Mouse (Mus musculus) neural tube, embryonic 15.5 days (tissue): ENCODE measurements around the gene Spata31d1b. TPM values are rescaled to one million over a fixed set of nuclear protein-coding genes. Genes with fewer than 3 reads are reported as not detected.

Experiments used
- ATAC-seq: fragments of 200-750 bp; cut with Nextera tagmentation; 2 replicates; pipeline ENCODE4 v1.8.0; 2017; ENCODE audit warnings: mild to moderate bottlenecking, moderate TSS enrichment, moderate library complexity; ENCODE audit not compliant: low FRiP score
- H3K27ac ChIP-seq: fragments of 300-500 bp; sonication (generic); replicated peaks from 2 replicates; pipeline ENCODE4 v1.5.1; 2015; ENCODE audit warnings: mild to moderate bottlenecking, inconsistent platforms
- H3K27me3 ChIP-seq: fragments of 300-500 bp; sonication (generic); replicated peaks from 2 replicates; pipeline ENCODE4 v1.6.1; 2015; ENCODE audit warnings: inconsistent platforms
- H3K36me3 ChIP-seq: fragments of 300-500 bp; sonication (generic); 2 replicates; pipeline ENCODE4 v1.6.1; 2015; ENCODE audit warnings: inconsistent platforms
- H3K4me1 ChIP-seq: fragments of 300-500 bp; sonication (generic); 2 replicates; pipeline ENCODE4 v1.6.1; 2015; ENCODE audit warnings: inconsistent platforms
- H3K4me2 ChIP-seq: fragments of 300-500 bp; sonication (generic); 2 replicates; pipeline ENCODE4 v1.6.1; 2015; ENCODE audit warnings: inconsistent platforms, mild to moderate bottlenecking, moderate library complexity
- H3K4me3 ChIP-seq: fragments of 300-500 bp; sonication (generic); replicated peaks from 2 replicates; pipeline ENCODE4 v1.5.1; 2015; ENCODE audit warnings: mild to moderate bottlenecking, inconsistent platforms
- H3K9ac ChIP-seq: fragments of 300-500 bp; sonication (generic); replicated peaks from 2 replicates; pipeline ENCODE4 v1.6.1; 2015; ENCODE audit warnings: mild to moderate bottlenecking, inconsistent platforms
- H3K9me3 ChIP-seq: fragments of 300-500 bp; sonication (generic); replicated peaks from 2 replicates; pipeline ENCODE4 v1.6.1; 2016; ENCODE audit warnings: inconsistent platforms
- WGBS: fragments of 180-500 bp; shearing (Covaris S2); methylation state at CpG from one replicate; pipeline ENCODE4 v1.1.7; 2015; ENCODE audit warnings: mixed read lengths; 5-methylcytosine and 5-hydroxymethylcytosine counted together
- polyA plus RNA-seq: library from polyadenylated mRNA; unstranded; fragments of >200 nt; fragmentation: Nextera tagmentation; extraction: Ambion mirVana; gene quantifications from 2 replicates; pipeline ENCODE4 v1.2.1, GENCODE M21; 2015

Spata31d1b gene
- polyA plus RNA-seq, 1 experiment from 2014 or later: not detected

DNA sequence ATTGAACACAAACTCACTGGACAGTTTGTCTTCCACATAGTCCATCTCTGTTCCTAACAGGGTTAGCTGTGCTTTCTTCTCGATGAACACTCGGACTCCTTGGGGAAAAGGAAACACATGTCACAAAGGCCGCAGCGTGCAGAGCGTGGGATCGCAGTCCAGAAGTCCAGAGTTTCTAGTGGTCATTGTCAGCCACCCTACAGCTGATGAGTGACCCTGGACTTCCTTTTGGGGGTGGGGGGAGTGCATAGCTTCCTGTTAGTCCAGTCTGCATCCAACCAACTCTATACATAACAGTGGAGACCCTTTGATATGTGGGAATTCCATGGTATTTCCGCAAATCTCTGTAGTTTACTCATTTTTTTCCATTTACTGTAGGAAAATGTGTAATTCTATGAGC, 44.8 kb downstream of the Spata31d1b start:
- Histone ChIP-seq H3K4me3 (no peak overlapping the region), H3K9me3 (no peaks in the 10 kb centered on the region), H3K27ac (no peak overlapping the region), H3K36me3 (peaks cover 68% of the 10 kb centered on the region), H3K4me2 (no peak overlapping the region), H3K9ac (no peak overlapping the region), H3K4me1 (no peaks in the 10 kb centered on the region), H3K27me3 (no peaks in the 10 kb centered on the region)
- ATAC-seq: no peak
- WGBS: 95% methylated on average over 7 of the region's 7 CpGs

DNA sequence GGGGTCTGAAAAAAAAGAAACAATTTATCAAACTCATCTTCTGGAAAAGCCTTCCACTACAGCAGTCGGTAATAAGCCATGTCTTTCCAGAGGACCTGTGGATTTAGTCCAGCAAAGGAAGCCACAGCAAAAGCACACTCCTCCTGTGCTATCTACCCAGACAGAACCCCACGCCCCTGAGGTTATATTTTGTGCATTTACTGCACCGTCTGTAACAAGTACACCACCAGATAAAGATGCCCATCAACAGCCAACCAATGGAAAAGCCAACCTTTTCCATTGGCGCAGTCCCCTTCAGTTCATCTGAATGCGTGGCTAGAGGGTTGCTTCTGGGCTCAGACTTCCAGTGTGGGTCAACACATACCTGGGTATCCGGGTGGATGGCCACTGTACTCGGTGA, 50.7 kb downstream of the Spata31d1b start:
- H3K4me2 ChIP-seq: no peak overlapping the region
- H3K36me3 ChIP-seq: peaks cover 46% of the 10 kb centered on the region
- H3K9me3 ChIP-seq: no peaks in the 10 kb centered on the region
- H3K27ac ChIP-seq: no peak overlapping the region
- WGBS: 95% methylated on average over 7 of the region's 7 CpGs
- H3K4me3 ChIP-seq: no peak overlapping the region
- H3K27me3 ChIP-seq: no peaks in the 10 kb centered on the region
- no peak overlapping the region for H3K9ac ChIP-seq
- H3K4me1 ChIP-seq: peaks cover 23% of the 10 kb centered on the region
- ATAC-seq: no peak

DNA sequence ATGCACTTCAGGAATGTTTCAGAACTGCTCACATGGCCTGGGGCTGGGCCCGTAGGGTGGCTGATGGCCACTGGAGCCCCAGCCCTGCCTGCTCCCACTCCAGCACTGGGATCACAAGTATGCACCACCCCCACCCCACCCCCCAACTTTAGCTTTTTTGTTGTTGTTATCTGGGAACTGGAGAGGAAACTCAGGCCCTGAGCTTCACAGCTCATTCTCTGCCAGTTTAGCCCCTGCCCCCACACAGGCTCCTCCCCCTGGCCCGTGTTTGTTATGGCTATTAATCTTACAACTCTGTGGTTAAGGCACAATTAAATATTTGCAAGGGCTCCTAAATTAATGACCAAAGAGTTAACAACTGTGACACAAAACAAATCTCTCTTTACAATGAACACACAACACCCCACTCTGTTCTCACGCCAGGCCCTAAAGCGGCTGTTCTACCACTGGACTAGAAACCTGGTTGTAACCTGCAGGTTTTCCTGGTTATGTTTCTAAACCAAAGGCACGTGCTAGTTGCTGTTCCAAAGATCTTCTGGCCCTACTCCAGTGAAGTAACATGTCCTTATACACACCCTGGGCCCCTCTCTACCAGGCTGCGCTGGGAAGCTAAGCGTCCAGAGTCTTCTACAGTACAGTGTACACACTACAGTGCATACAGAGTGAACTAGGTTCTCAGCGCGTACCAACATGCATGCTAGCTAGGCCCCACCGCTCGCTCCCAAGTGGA, 54.9 kb downstream of the Spata31d1b start:
- H3K4me3 ChIP-seq: no peak overlapping the region
- peaks cover 9% of the 10 kb centered on the region; the same call in 1 of the 2 replicates for H3K36me3 ChIP-seq
- H3K4me2 ChIP-seq: peak overlapping the region; percentile 74
- ATAC-seq: no peak
- H3K27ac ChIP-seq: no peak overlapping the region
- H3K9me3 ChIP-seq: no peaks in the 10 kb centered on the region
- no peaks in the 10 kb centered on the region for H3K27me3 ChIP-seq
- H3K9ac ChIP-seq: no peak overlapping the region
- H3K4me1 ChIP-seq: peaks cover 47% of the 10 kb centered on the region
- 67% methylated on average over 11 of the region's 11 CpGs for WGBS

DNA sequence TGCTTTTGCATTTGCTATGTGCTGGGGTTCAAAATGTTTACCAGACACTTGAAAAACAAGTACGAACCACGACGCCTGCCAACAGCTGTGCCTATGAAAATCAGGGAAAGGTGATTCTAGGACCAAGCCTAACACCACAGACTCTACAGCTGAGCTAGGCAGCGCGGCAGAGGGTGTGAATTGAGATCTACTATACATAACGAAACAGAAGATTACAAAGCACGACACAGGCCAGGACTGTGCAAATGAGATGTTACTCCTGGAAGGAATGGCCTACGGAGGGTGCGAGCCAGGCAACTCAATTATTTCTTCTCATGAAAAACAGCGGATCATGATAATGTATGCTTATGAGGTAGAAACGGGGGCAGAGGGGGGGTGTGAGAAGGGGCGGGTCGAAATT, 56.4 kb downstream of the Spata31d1b start:
- WGBS: 34% methylated on average over 13 of the region's 13 CpGs
- Histone ChIP-seq H3K9me3 (no peaks in the 10 kb centered on the region), H3K36me3 (peaks cover 10% of the 10 kb centered on the region), H3K9ac (peak overlapping the region; percentile 80), H3K4me1 (peaks cover 47% of the 10 kb centered on the region), H3K4me3 (peak overlapping the region; percentile 91), H3K27ac (no peak overlapping the region), H3K27me3 (no peaks in the 10 kb centered on the region), H3K4me2 (peak overlapping the region; percentile 74)
- ATAC-seq: no peak

Other genes with a start within 250 kb of the Spata31d1b start
- 67.4 and 72.5 TPM in 2 replicates for gene Agtpbp1, start 127.1 kb upstream of the Spata31d1b start, polyA plus RNA-seq
- gene Naa35, start 127.0 kb upstream of the Spata31d1b start, polyA plus RNA-seq: 123 and 131 TPM in 2 replicates
- gene Golm1, start 36.5 kb upstream of the Spata31d1b start, polyA plus RNA-seq: 19.1 and 23.8 TPM in 2 replicates
- gene 4921517D22Rik, start 18.2 kb upstream of the Spata31d1b start, polyA plus RNA-seq: not detected in 2 replicates
- 0.03 and 0.13 TPM in 2 replicates for gene Spata31d1a, start 2.0 kb upstream of the Spata31d1b start, polyA plus RNA-seq
- gene Spata31d1d, start 19.5 kb downstream of the Spata31d1b start, polyA plus RNA-seq: not detected in 2 replicates
- 0.14 and 0.22 TPM in 2 replicates for gene 1700014D04Rik, start 34.5 kb downstream of the Spata31d1b start, polyA plus RNA-seq
- gene Isca1, start 57.5 kb downstream of the Spata31d1b start, polyA plus RNA-seq: 158 and 171 TPM in 2 replicates
- not detected in 2 replicates for gene Gm49354, start 70.0 kb downstream of the Spata31d1b start, polyA plus RNA-seq
- gene Tut7, start 110.9 kb downstream of the Spata31d1b start, polyA plus RNA-seq: 41.7 and 46.3 TPM in 2 replicates